Mouse (Mus musculus): Measurements from ENCODE around the gene Zfp617. TPM values are rescaled to one million over a fixed set of nuclear protein-coding genes. Genes with fewer than 3 reads are reported as not detected.
"Not testable (repeated sequence)": the region's sequence is repeated elsewhere in the genome, so short reads cannot be mapped to it uniquely, and the experiment has no call there.

The Zfp617 gene
- 37.5 and 40.6 TPM in 2 replicates for polyA plus RNA-seq (2016; fragmentation: Nextera tagmentation; extraction: Ambion mirVana)

DNA sequence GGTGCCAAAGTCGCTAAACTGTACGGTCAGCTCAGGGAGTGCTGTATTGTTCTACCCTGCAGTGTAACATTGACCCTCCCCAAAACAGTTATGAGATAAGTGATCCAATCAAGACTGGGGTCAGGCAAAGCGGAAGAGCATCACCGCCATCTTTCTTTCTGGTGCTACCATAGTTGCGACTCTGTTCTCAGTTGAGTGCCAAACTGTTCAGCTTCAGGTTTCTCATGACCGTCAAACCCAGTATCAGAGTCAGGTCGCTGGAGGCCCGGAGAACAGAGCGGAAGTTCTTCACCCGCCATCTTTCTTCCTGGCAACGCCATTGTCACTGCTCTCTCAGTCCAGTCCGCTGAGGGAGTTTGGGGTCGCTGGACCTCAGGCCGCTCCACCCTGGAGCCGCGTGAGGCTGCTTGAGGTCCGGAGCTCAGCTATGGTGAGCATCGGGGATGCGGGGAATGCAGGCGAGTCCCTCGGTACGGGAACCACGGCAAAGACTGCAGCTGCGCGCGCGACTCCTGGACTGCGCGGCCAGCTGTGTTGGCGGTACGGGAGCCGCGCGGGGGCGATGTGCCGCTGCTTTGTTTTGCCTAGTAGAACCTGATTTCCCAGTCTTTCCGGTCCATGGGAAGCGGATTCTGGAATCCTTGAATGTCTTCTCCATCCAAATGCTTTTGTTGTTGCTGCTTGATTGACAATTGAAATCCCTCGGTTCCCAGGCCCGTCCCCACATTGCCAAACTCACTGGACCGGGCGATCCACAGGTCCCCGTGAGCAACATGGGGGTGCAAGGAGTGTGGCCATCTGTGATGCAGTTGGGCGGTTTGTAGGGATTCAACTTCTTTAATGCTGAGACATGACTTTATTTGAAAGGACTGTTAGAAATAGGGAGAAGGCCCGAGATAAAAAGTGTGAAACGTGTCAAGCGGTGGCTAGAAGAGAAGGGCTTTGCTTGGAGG, at the start of gene Zfp617, which contains the start of gene Zfp882:
Zfp617 (plus strand) TSS at position 327 of the 953 bp plus-strand sequence.
Zfp882 (plus strand) TSS at position 300 of the 953 bp plus-strand sequence.
- H3K27me3 ChIP-seq: peaks cover 15% of the 10 kb centered on the region; the same call in 1 of the 2 replicates
- peak within 1 kb of the TSS; percentile 99 for H3K27ac ChIP-seq (replicated peaks)
- peaks cover 3% of the 10 kb centered on the region for H3K36me3 ChIP-seq
- H3K4me3 ChIP-seq: peak within 1 kb of the TSS; percentile 70
- peak; percentile 94 for ATAC-seq (ENCODE audit: low FRiP score, low read depth)
- peak within 1 kb of the TSS; percentile 86 for H3K9ac ChIP-seq (replicated peaks)
- WGBS: 5% methylated on average over 47 of the region's 47 CpGs
- H3K9me3 ChIP-seq: 0 out of 2 replicates have a peak, but pooled peaks cover 2% of the 10 kb centered on the region
- H3K4me1 ChIP-seq: 0 out of 2 replicates have a peak, but pooled peaks cover 2% of the 10 kb centered on the region
- H3K4me2 ChIP-seq (replicated peaks): peak within 1 kb of the TSS; percentile 56

DNA sequence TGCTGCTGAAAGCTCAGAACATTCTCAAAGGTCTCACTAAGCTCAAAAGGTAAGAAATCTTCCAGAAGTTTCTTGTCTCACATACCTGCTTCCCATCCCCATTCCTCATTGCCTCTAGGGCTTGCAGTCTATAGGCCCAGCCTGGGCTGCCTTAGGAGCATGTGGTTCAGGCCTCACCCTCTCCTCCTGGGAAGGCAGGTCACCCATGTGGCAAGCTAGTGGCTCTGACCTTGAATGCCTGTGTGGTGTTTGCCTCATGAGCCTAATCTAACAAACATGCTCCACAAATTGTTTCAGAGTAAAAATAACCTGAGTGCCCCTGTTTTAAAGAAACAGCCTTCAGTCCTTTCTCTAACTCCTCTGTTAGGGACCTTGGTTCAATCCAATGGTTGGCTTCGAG, 46.9 kb upstream of the Zfp617 start:
- not testable (repeated sequence) for H3K9me3 ChIP-seq; H3K36me3 ChIP-seq; H3K27ac ChIP-seq (replicated peaks); H3K4me1 ChIP-seq; H3K4me2 ChIP-seq (replicated peaks); H3K4me3 ChIP-seq; H3K27me3 ChIP-seq; H3K9ac ChIP-seq (replicated peaks); ATAC-seq (ENCODE audit: low FRiP score, low read depth)
- WGBS: 63% methylated on average over 1 of the region's 1 CpGs

DNA sequence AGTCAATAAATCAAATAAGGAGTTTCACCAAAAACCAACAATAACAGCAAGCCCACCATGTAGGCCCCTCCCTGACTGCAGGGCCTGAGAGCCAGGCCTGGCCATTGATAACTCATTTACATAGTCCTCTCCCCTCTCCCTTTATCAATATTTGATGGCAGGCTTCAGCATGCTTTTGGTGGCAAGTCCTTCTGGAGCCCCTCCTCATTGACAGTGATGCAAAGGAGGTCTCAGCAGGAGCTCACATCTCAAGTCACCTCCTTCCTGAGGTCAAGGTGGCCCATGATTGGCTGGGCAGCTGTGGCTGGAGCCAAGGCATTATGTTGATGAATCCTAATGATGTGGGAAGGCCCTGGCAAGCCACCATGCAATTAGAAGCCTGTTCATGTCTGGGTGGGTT, 46.4 kb upstream of the Zfp617 start:
- H3K36me3 ChIP-seq; H3K9ac ChIP-seq (replicated peaks); H3K27ac ChIP-seq (replicated peaks); H3K4me3 ChIP-seq; H3K9me3 ChIP-seq; H3K4me1 ChIP-seq; ATAC-seq (ENCODE audit: low FRiP score, low read depth); H3K4me2 ChIP-seq (replicated peaks); H3K27me3 ChIP-seq: not testable (repeated sequence)

DNA sequence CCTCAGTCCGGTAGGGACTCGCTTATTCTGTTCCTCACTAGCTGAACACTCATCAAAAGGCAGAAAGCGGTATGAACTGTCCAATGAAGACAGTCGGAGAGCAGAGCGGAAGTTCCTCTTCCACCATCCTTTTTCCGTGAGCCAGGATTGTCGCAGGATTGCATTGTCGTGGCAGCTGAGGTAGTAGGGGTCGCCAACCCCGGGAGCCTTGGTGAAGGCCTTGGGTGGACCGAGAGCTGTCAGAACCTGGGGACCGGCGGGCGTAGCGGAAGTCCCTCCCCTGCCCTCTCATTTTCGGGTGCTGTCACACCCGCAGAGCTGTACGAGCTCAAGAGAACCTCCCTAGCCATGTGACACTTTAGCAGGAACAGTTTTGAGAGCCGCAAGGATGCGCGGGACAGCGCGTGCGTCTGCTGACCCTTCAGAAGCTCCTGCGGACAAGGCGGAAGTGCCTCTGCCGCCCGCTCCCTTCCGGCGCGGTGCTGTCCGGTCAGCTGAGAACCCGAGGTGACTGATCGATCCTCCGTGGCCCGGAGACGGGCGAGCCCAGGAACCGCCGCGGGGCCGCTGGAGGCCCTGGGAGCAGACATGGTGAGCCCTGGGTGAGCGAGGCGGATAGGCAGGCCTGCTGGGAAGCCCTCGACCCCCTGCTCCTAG, 26.7 kb upstream of the Zfp617 start, which contains the start of gene Zfp709:
Zfp709 (plus strand) TSS at position 402 of the 657 bp plus-strand sequence.
- 0 out of 2 replicates have a peak, but pooled peaks cover 3% of the 10 kb centered on the region for H3K27me3 ChIP-seq
- 8% methylated on average over 45 of the region's 45 CpGs for WGBS
- H3K4me1 ChIP-seq: peaks cover 4% of the 10 kb centered on the region
- ATAC-seq (ENCODE audit: low FRiP score, low read depth): peak; percentile 92
- H3K4me3 ChIP-seq: peak within 1 kb of the TSS; percentile 73
- H3K9ac ChIP-seq (replicated peaks): peak within 1 kb of the TSS; percentile 86
- H3K4me2 ChIP-seq (replicated peaks): peak within 1 kb of the TSS; percentile 88
- peak within 1 kb of the TSS; percentile 76 for H3K27ac ChIP-seq (replicated peaks)
- peaks cover 20% of the 10 kb centered on the region for H3K36me3 ChIP-seq
- H3K9me3 ChIP-seq: peaks cover 21% of the 10 kb centered on the region

DNA sequence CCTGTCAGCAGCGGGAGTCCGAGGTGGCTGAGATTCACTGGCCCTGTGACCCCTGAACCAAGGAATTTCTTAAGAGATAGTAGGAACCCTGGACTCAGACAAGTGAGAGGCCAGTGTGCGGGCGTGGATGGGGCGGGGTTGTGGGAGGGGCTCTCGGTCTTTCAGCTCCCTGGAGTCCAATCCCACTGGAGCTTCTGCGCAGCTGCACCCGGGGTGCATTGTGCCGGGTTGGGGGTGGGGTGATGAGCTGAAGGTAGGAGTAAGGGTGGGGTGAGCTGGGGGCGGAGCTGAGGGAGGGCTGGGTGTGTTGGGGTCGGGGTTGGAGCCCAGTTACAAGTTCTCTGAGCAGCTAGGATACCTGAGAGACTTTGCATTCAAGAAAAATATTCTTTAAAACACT, 7.8 kb upstream of the Zfp617 start:
- ATAC-seq (ENCODE audit: low FRiP score, low read depth); H3K27ac ChIP-seq (replicated peaks); H3K9me3 ChIP-seq; H3K36me3 ChIP-seq; H3K4me3 ChIP-seq; H3K4me2 ChIP-seq (replicated peaks); H3K4me1 ChIP-seq; H3K9ac ChIP-seq (replicated peaks): not testable (repeated sequence)
- H3K27me3 ChIP-seq: peaks cover 15% of the 10 kb centered on the region; the same call in 1 of the 2 replicates
- 36% methylated on average over 11 of the region's 11 CpGs for WGBS

DNA sequence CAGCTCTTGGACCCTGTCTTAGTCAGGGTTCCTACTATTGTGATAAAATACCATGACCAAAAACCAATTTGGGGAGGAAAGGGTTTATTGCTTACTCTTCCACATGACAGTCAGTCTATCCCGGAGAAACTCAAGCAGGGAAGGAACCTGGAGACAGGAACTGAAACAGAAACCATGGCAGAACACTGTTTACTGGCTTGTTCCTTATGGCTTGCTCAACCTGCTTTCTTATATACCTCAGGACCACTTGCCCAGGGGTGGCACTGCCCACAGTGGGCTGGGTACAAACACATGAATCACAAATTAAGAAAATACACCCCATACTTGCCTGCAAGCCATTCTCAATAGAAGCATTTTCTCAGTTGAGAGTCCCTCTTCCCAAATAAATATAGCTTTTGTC, 5.4 kb upstream of the Zfp617 start:
- H3K4me3 ChIP-seq; ATAC-seq (ENCODE audit: low FRiP score, low read depth); H3K36me3 ChIP-seq; H3K9me3 ChIP-seq; H3K4me1 ChIP-seq; H3K4me2 ChIP-seq (replicated peaks); H3K9ac ChIP-seq (replicated peaks); H3K27ac ChIP-seq (replicated peaks): not testable (repeated sequence)
- 92% methylated on average over 1 of the region's 1 CpGs for WGBS
- H3K27me3 ChIP-seq: peaks cover 15% of the 10 kb centered on the region; the same call in 1 of the 2 replicates

DNA sequence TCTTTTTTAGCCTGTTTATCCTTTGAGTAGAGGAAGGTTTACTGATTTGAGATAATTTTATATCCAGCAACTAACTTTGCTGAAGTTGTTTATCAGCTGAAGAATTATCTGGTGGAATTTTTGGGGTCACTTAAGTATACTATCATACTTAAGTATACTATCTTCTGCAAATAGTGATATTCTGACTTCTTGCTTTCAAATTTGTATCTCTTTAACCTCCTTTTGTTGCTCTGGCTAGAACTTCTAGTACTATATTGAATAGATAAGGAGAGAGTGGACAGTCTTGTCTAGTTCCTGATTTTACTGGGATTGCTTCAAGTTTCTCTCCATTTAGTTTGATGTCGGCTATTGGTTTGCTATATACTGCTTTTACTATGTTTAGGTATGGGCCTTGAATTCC, 1.6 kb upstream of the Zfp617 start:
- Histone ChIP-seq H3K4me2 (replicated peaks) (no peak overlapping the region), H3K36me3 (no peaks in the 10 kb centered on the region), H3K4me1 (0 out of 2 replicates have a peak, but pooled peaks cover 2% of the 10 kb centered on the region), H3K9me3 (no peaks in the 10 kb centered on the region), H3K9ac (replicated peaks) (no peak overlapping the region), H3K4me3 (no peak overlapping the region), H3K27me3 (peaks cover 15% of the 10 kb centered on the region; the same call in 1 of the 2 replicates), H3K27ac (replicated peaks) (no peak overlapping the region)
- 97% methylated on average over 1 of the region's 1 CpGs for WGBS
- ATAC-seq (ENCODE audit: low FRiP score, low read depth): no peak

DNA sequence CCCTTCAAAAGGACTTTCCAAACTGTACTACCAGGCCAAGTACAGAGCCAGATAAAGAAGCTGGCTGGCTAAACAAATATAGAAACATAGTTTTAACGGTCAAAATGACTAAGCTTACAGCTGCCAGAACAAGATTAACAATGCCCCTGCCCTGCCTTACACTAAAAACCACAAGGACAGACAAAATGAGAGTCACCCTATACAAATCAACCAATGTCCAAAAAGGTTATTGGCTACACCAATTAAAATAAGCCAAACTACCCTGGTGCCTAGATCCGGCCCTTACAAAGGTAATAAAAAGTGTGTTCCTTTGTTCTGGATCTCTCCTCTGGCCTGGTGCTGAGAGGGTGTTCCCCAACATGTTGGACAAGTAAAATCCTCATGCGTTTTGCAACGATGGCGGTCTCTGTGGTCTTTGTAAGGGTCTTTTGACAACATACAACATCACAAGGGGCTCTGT, 607 bp upstream of the Zfp617 start:
- H3K4me3 ChIP-seq: peak overlapping the region; percentile 70
- H3K9me3 ChIP-seq: no peaks in the 10 kb centered on the region
- 98% methylated on average over 5 of the region's 5 CpGs for WGBS
- H3K9ac ChIP-seq (replicated peaks): no peak overlapping the region
- peak overlapping the region; percentile 99 for H3K27ac ChIP-seq (replicated peaks)
- 0 out of 2 replicates have a peak, but pooled peaks cover 2% of the 10 kb centered on the region for H3K4me1 ChIP-seq
- peak overlapping the region; percentile 56 for H3K4me2 ChIP-seq (replicated peaks)
- H3K27me3 ChIP-seq: peaks cover 15% of the 10 kb centered on the region; the same call in 1 of the 2 replicates
- no peak for ATAC-seq (ENCODE audit: low FRiP score, low read depth)
- no peaks in the 10 kb centered on the region for H3K36me3 ChIP-seq

DNA sequence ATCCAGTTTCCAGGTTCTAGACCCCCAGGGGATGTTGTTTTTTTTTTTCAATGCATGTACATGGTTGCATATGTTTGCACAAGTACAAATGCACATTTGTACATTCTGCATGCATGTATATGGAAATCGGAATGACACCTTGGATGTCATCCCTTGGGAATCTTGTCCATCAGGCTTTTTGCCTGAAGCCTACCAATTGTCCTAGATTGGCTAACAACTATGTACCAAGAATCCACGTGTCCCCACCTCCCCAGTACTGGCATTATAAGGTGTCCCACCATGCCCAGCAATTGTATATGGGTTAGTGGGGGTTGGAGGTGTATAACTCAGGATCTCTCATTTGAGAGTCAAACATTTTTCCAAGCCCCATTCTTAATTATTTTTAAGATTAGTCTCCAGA, 3.9 kb downstream of the Zfp617 start:
- no peak for ATAC-seq (ENCODE audit: low FRiP score, low read depth)
- 96% methylated on average over 2 of the region's 2 CpGs for WGBS

DNA sequence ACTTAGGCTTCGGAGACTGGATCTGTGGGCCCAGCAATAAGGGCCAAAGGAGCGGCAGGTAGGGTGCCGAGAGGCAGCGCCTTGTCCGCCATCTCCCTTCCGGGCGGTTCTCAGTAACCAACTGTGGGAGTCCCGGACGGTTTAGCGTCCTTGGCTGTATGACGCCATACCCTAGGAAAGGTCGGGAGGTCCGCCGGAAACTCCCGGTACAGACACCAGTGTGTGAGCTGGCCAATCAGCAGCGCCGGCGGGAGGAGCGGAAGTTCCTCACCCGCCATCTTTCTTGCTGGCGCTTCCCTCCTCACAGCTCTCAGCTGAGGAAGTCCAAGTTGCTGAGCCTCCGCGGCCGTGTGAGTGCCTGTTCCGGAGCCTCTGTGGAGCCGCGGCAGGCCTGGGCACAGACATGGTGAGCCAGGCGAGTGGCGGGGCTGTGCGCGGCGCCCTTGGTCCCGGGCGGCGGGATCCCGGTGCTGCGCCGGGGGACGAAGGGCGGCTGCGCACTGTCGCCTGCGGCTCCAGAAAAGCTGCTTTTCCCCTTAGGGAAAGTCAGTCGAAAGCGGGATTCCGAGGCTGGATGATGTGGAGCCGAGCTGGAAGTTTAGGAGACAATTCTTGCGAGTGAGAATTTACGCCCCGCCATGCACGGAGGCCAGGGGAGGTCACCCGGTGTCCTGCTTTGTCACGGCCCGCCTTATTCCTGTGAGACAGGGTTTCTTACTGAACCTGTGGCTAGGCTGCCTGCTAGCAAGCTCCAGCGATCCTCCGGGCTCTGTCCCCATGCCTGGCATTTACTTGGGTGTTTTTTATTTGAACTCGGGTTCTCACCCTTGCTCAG, 14.3 kb downstream of the Zfp617 start:
- Histone ChIP-seq H3K4me2 (replicated peaks) (peak overlapping the region; percentile 62), H3K27me3 (no peaks in the 10 kb centered on the region), H3K4me1 (peaks cover 9% of the 10 kb centered on the region), H3K27ac (replicated peaks) (peak overlapping the region; percentile 97), H3K36me3 (peaks cover 3% of the 10 kb centered on the region), H3K4me3 (peak overlapping the region; percentile 75), H3K9me3 (no peaks in the 10 kb centered on the region), H3K9ac (replicated peaks) (peak overlapping the region; percentile 86)
- ATAC-seq (ENCODE audit: low FRiP score, low read depth): peak; percentile 99
- under 1% methylated on average over 57 of the region's 57 CpGs for WGBS

More for the DNA sequence above, 3.9 kb downstream of the Zfp617 start:
- Histone ChIP-seq H3K36me3 (peaks cover 35% of the 10 kb centered on the region), H3K9me3 (0 out of 2 replicates have a peak, but pooled peaks cover 5% of the 10 kb centered on the region), H3K4me3 (no peak overlapping the region), H3K9ac (replicated peaks) (no peak overlapping the region), H3K4me2 (replicated peaks) (no peak overlapping the region), H3K27me3 (no peaks in the 10 kb centered on the region), H3K27ac (replicated peaks) (no peak overlapping the region), H3K4me1 (0 out of 2 replicates have a peak, but pooled peaks cover 2% of the 10 kb centered on the region)

DNA sequence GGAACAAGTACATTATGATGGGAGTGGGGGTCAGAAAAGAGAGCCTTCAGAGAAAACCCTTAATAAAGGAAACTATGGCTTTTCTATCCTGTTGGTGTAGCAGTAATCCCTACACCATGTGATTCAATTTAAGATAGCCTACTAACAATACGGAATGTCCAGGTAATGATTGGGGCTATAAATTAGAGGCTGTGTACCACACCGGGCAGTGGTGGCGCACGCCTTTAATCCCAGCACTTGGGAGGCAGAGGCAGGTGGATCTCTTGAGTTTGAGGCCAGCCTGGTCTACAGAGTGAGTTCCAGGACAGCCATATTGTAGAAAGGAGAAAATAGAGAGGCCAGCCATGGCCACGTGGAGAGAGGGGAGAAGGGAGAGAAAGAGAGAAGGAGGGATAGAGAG, 17.4 kb downstream of the Zfp617 start:
- H3K4me1 ChIP-seq: peaks cover 9% of the 10 kb centered on the region
- no peak overlapping the region for H3K4me2 ChIP-seq (replicated peaks)
- no peak for ATAC-seq (ENCODE audit: low FRiP score, low read depth)
- H3K4me3 ChIP-seq: no peak overlapping the region
- peaks cover 21% of the 10 kb centered on the region for H3K36me3 ChIP-seq
- no peaks in the 10 kb centered on the region for H3K27me3 ChIP-seq
- H3K9me3 ChIP-seq: no peaks in the 10 kb centered on the region
- 97% methylated on average over 5 of the region's 5 CpGs for WGBS
- H3K9ac ChIP-seq (replicated peaks): no peak overlapping the region
- H3K27ac ChIP-seq (replicated peaks): no peak overlapping the region
